Mouse (Mus musculus) layer of hippocampus, postnatal 36 days (tissue): ENCODE measurements around the gene Dysf. TPM values are rescaled to one million over a fixed set of nuclear protein-coding genes. Genes with fewer than 3 reads are reported as not detected.

Source experiments
- DNase-seq, 2 experiments: peaks; one replicate each; pipeline ENCODE4 v3.0.0; 2022
- total RNA-seq, 2 experiments: library from RNA; stranded (reverse); gene quantifications; 2 replicates each; pipeline ENCODE4 v1.2.3; 2021

The Dysf gene
- total RNA-seq, 2 experiments from 2014 or later = 1.4 to 1.7 TPM

DNA sequence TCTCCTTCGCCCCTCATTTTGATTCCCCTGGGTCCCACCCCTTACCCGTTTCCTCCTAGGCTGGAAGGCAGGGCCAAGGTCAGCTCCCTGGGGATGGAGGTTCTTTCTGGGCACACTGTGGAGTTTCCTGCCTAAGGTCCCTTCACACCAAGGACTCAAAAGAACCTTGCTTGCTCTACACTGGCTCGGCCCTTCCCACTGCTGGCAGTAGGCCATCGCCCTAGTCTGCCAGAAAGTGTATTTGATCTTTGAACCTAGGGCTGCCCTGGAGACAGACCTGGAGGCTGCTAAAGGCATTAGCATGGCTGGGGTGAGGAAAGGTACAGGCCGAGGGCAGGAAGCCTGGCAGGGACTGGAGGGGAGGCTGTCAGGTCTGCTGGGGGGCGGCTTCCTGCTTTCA, 225.4 kb downstream of the Dysf start:
- DNase-seq = no peak

DNA sequence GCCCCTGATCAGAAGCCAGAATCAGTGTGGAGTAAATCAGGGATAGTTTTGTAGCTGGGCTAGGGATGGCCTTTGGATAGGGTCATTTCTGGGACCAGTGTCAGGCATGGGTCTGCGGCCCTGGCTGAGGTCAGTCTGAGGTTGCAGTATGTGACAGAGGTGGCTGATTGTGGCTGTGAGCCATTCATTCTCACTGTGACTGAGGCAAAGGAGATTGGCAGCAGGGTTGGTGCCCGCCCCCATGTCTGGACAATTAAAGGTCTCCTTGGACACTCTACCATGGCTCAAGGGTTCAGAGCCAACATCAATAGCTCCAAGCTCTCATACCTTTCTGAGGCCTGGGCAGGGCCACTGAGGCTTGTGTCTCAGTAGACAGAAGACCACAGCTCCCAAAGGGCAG, 227.0 kb downstream of the Dysf start:
- no peak for DNase-seq

DNA sequence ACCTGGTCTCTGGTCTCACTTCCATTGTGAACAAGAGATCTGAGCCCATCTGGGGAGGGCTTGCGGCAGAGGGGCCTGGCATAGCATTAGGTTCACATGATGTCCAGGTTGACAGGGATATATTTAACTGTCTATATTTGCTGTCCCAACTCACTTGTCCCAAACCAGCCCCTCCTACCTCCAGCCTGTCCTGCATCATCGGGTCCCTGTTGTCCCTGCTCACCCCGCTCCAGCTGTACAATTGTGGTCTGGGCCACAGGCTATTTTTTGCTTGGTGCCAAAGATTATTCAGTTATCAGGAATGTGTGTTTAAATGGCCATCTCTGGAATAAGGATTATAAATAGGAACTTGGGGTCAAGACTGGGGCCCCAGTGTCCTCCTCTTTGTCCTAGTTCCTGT, 235.0 kb downstream of the Dysf start:
- no peak for DNase-seq

DNA sequence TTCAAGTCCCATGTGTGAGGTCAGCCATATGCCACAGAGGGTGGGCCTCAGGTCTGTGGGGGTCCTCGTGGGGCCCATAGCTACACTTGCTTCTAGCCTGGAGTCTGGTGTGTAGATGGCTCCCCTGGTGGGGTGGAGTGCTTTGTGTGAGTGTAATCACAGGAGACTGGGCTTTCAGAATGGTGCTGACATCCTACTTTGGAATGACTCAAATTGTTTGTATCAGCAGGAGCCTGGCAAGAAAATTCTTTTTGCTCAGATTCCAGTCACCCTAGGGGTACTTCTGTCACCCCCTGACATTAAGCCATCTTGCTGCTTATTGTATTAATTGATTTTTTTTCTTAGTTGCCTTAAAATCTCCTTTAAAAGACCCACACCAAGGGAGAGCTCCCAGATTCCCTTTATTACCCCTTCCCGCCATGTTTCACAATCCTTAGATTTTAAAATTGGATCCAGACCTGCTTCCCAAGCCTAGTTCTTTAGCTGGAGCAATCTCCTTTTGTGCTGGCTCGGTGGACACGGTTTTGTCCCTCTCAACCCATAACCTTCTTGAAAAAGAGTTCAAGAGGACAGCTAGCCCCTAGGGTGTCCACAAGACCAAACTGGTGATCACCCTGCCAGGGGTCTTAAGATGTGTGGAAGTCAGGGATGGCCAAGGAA, 237.8 kb downstream of the Dysf start:
- DNase-seq = no peak

DNA sequence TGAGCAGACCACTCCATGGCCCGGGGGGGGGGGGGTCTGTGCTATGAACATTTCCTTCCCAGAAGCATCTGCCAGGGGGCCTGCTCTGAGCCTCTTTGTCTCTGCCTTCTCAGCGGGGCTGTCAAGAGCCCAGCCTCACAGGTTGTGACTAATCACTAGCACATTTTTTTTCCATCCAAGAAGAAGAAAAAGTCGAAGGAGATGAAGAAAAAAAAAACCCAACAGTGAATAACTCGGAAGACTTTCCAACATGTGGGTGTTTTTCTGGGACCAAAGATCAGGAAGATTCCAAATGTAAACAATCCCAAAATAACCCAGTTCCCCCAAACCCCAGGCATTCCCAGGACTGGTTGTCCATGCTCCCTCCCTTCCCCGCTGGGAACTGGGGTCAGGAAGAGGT, 238.6 kb downstream of the Dysf start:
- no peak for DNase-seq

Other genes starting within 250 kb of the Dysf start
- not detected for gene Ankrd53, start 245.9 kb upstream of the Dysf start, total RNA-seq
- 10 to 100 TPM; 46.4 to 54.8 TPM for gene Tex261, start 232.8 kb upstream of the Dysf start, total RNA-seq
- 10 to 100 TPM; 40.7 to 42.2 TPM for gene Nagk, start 213.6 kb upstream of the Dysf start, total RNA-seq
- gene Paip2b, start 176.8 kb upstream of the Dysf start, total RNA-seq = 10 to 100 TPM; 44.7 to 56.6 TPM
- 100 to 1,000 TPM; 140 to 149 TPM for gene Zfp638, start 141.5 kb upstream of the Dysf start, total RNA-seq